Mouse (Mus musculus) cortical plate, adult 2 months (tissue): ENCODE measurements around the gene Bbox1.

Source experiments
- CTCF ChIP-seq: fragments of 200-500 bp; IDR thresholded peaks from 2 replicates; pipeline ENCODE4 v1.5.1; 2011; ENCODE audit warnings: mild to moderate bottlenecking, control low read depth, low read length; ENCODE audit not compliant: insufficient read depth; ENCODE audit errors: extremely low read depth
- POLR2A ChIP-seq: fragments of 200-500 bp; IDR thresholded peaks from 2 replicates; pipeline ENCODE4 v1.6.1; 2011; ENCODE audit warnings: mild to moderate bottlenecking, low read length, control low read depth; ENCODE audit not compliant: insufficient read depth; ENCODE audit errors: extremely low read depth

DNA sequence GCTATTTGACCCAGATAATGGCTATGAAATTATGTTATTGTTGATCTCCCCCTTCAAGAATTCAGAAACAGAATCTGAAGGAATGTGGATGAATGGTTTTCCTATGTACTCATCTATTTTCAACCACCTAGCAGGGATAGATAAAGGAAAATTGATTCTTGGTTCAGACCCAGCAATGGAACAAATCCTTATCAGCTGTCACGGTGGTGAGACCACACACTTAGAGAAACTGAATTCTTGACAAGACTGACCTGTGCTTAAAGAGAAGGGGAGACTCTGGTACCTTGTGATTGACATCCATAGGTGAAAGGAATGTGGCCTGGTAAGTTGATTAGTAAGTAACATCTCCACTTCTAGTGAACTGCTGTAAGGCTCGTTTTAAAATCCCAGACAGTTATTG, 12.1 kb downstream of the Bbox1 start:
- TF ChIP-seq CTCF (no peak), POLR2A (no peak)
